Mouse (Mus musculus): Measurements from ENCODE around the gene Hist1h4m. TPM values are rescaled to one million over a fixed set of nuclear protein-coding genes. Genes with fewer than 3 reads are reported as not detected.
A peak's percentile ranks its signal among the peaks of the same experiment; 100 is the strongest.
"Not testable (repeated sequence)": the region's sequence is repeated elsewhere in the genome, so short reads cannot be mapped to it uniquely, and the experiment has no call there.

Hist1h4m gene
- total RNA-seq, 2 experiments from 2014 or later, result 77.6 to 860 TPM

GRCm38 (mm10) chr13:21803058-21803457 is 8.5 kb upstream of the Hist1h4m start:
- peak; percentile 87 for ATAC-seq (replicated peaks; ENCODE audit: low FRiP score, poor library complexity, severe bottlenecking)

- ATAC-seq (replicated peaks; ENCODE audit: low FRiP score, poor library complexity, severe bottlenecking), result peak; percentile 88
Measured at GRCm38 (mm10) chr13:21810073-21810472, 1.5 kb upstream of the Hist1h4m start, which contains the start of the genes Hist1h2bq and Hist1h2ao. Hist1h2bq (minus strand) TSS chr13:21810197. Hist1h2ao (plus strand) TSS chr13:21810465.

- ATAC-seq (replicated peaks; ENCODE audit: low FRiP score, poor library complexity, severe bottlenecking), result peak; percentile 49
Measured at GRCm38 (mm10) chr13:21811074-21811473, 472 bp upstream of the Hist1h4m start.

GRCm38 (mm10) chr13:21812092-21812491 is 546 bp downstream of the Hist1h4m start:
- ATAC-seq (replicated peaks; ENCODE audit: low FRiP score, poor library complexity, severe bottlenecking), result peak; percentile 60

GRCm38 (mm10) chr13:21820082-21820890 is 8.7 kb downstream of the Hist1h4m start:
- ATAC-seq (replicated peaks; ENCODE audit: low FRiP score, poor library complexity, severe bottlenecking), result peak; percentile 78

- ATAC-seq (replicated peaks; ENCODE audit: low FRiP score, poor library complexity, severe bottlenecking), result no peak
Measured at GRCm38 (mm10) chr13:21828511-21828910, 17.0 kb downstream of the Hist1h4m start.

GRCm38 (mm10) chr13:21830344-21830743 is 18.8 kb downstream of the Hist1h4m start:
- no peak for ATAC-seq (replicated peaks; ENCODE audit: low FRiP score, poor library complexity, severe bottlenecking)

GRCm38 (mm10) chr13:21831418-21832394 is 20.2 kb downstream of the Hist1h4m start, which contains the start of gene Hist1h4n:
Hist1h4n (minus strand) TSS chr13:21832196.
- ATAC-seq (replicated peaks; ENCODE audit: low FRiP score, poor library complexity, severe bottlenecking), result peak; percentile 62

GRCm38 (mm10) chr13:21833461-21833860 is 21.9 kb downstream of the Hist1h4m start, which contains the start of the genes Hist1h2ap and Hist1h2br:
Hist1h2ap (minus strand) TSS chr13:21833507.
Hist1h2br (plus strand) TSS chr13:21833743.
- peak; percentile 83 for ATAC-seq (replicated peaks; ENCODE audit: low FRiP score, poor library complexity, severe bottlenecking)

GRCm38 (mm10) chr13:21840508-21840907 is 29.0 kb downstream of the Hist1h4m start:
- ATAC-seq (replicated peaks; ENCODE audit: low FRiP score, poor library complexity, severe bottlenecking), result peak; percentile 88

GRCm38 (mm10) chr13:21846356-21846755 is 34.8 kb downstream of the Hist1h4m start:
- peak; percentile 83 for ATAC-seq (replicated peaks; ENCODE audit: low FRiP score, poor library complexity, severe bottlenecking)

GRCm38 (mm10) chr13:21847883-21848282 is 36.3 kb downstream of the Hist1h4m start:
- no peak for ATAC-seq (replicated peaks; ENCODE audit: low FRiP score, poor library complexity, severe bottlenecking)

- not testable (repeated sequence) for ATAC-seq (replicated peaks; ENCODE audit: low FRiP score, poor library complexity, severe bottlenecking)
Measured at GRCm38 (mm10) chr13:21850696-21851095, 39.1 kb downstream of the Hist1h4m start.

- ATAC-seq (replicated peaks; ENCODE audit: low FRiP score, poor library complexity, severe bottlenecking), result no peak
Measured at GRCm38 (mm10) chr13:21852215-21852945, 40.8 kb downstream of the Hist1h4m start.

GRCm38 (mm10) chr13:21855146-21855545 is 43.6 kb downstream of the Hist1h4m start:
- no peak for ATAC-seq (replicated peaks; ENCODE audit: low FRiP score, poor library complexity, severe bottlenecking)

GRCm38 (mm10) chr13:21855698-21856162 is 44.2 kb downstream of the Hist1h4m start:
- ATAC-seq (replicated peaks; ENCODE audit: low FRiP score, poor library complexity, severe bottlenecking), result peak; percentile 51; the same call in 1 of the 2 replicates

GRCm38 (mm10) chr13:21861608-21862007 is 50.1 kb downstream of the Hist1h4m start:
- ATAC-seq (replicated peaks; ENCODE audit: low FRiP score, poor library complexity, severe bottlenecking), result no peak

Measured in erythroblast, adult 5-6 weeks (primary cell).